ENCODE assay signal across 22 mouse cellular contexts in the genomic region with DNA sequence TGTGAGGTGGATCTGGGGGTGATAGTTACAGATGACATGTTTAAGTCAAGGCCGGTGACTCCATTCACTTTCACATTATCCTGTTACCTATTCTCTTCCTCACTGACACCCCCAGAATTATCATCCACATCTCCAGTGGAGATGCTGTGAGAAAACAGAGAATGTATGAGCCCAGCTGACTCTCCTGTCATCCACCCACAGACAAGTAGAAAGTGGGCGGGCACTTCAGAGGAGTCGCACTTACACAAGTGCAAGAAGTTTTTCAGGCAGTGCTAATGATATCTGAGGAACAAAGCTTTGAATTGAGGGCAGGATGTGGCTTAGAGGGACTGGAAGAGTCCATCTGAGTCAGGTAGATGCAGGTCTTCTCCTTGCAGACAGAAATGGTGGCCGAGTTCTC.
DNase-seq lines count a peak whose midpoint lies in the region; TF ChIP-seq lines count a peak whose summit lies in the region.
"Had no signal": no experiment of that assay in that cellular context is flagged by ENCODE, and none has a peak within 500 bp of the region (broad histone marks: within the 10 kb centered on the region; RNA-seq: fewer than 3 reads in every experiment).

No protein-coding gene starts in this region.

- WGBS in heart, adult 2 months = 87% methylated on average over 4 of the region's 4 CpGs

- H3K4me1 ChIP-seq in heart, adult 2 months (ENCODE audit: control insufficient read depth, insufficient read depth, low read length) = no peaks in the 10 kb centered on the region
- H3K4me1 ChIP-seq: embryonic facial prominence, embryonic 13.5 days; heart, embryonic 10.5 days; hindbrain, embryonic 12.5 days had no signal

- no peak overlapping the region for H3K9ac ChIP-seq in heart, adult 2 months (ENCODE audit: low read depth, low read length)
- H3K9ac ChIP-seq: embryonic facial prominence, embryonic 13.5 days; forebrain, embryonic 13.5 days; forebrain, postnatal 0 days; hindbrain, embryonic 12.5 days had no signal

- no peaks in the 10 kb centered on the region for H3K79me2 ChIP-seq in heart, adult 2 months (replicated peaks; ENCODE audit: control insufficient read depth, insufficient read depth, low read length)

- TF ChIP-seq EP300 in heart, adult 2 months (IDR thresholded peaks at IDR 0.05; ENCODE audit: insufficient read depth, low read depth, low read length) = no peak

- DNase-seq in frontal cortex, adult 2 months (ENCODE audit: extremely low spot score in 1 of 2, low spot score in 1 of 2) = peak; percentile 76 to 84
- no peak for DNase-seq in frontal cortex, postnatal 14 days (ENCODE audit: low spot score in 2 of 2)
- peak; percentile 72 to 80 for DNase-seq in right cerebral cortex, adult 2 months (ENCODE audit: low spot score in 2 of 2)
- DNase-seq in right cerebral cortex, postnatal 4 days = no peak
- peak; percentile 51 to 73 for DNase-seq in left cerebral cortex, adult 9 months (ENCODE audit: low spot score in 2 of 2)
- peak; percentile 56 to 77 for DNase-seq in right cerebral cortex, postnatal 36 days (ENCODE audit: low spot score in 2 of 2)
- DNase-seq in spleen, postnatal 36 days (ENCODE audit: low spot score in 2 of 2) = no peak
- no peak for DNase-seq in heart, adult 2 months
- DNase-seq: adrenal gland, postnatal 10 days; cerebellum, adult 18-20 months; cerebellum, adult 9-11 months; cerebellum, postnatal 36 days; forebrain, postnatal 0 days; gastrocnemius, adult 2 months; gastrocnemius, postnatal 25 days; heart, adult 11 months; heart, postnatal 10 days; heart, postnatal 4 days had no signal

- intact Hi-C loops in heart, adult 2 months (cut with DNase I) = no loop called here

- no peak overlapping the region for H3K4me3 ChIP-seq in heart, adult 2 months
- H3K4me3 ChIP-seq: embryonic facial prominence, embryonic 13.5 days; forebrain, embryonic 13.5 days; gastrocnemius, adult 2 months; heart, embryonic 10.5 days; hindbrain, embryonic 12.5 days had no signal

- no peaks in the 10 kb centered on the region for H3K36me3 ChIP-seq in heart, adult 2 months (ENCODE audit: control insufficient read depth, insufficient read depth, low read length)
- H3K36me3 ChIP-seq: embryonic facial prominence, embryonic 13.5 days; heart, embryonic 10.5 days; hindbrain, embryonic 12.5 days had no signal

- TF ChIP-seq POLR2A in heart, adult 2 months (IDR thresholded peaks at IDR 0.05; ENCODE audit: insufficient read depth, low read depth, low read length) = no peak

- no peaks in the 10 kb centered on the region for H3K27me3 ChIP-seq in heart, adult 2 months (ENCODE audit: control insufficient read depth, insufficient read depth, low read length)
- H3K27me3 ChIP-seq: embryonic facial prominence, embryonic 13.5 days; forebrain, embryonic 13.5 days; hindbrain, embryonic 12.5 days had no signal

- H3K27ac ChIP-seq in heart, adult 2 months = no peak overlapping the region
- H3K27ac ChIP-seq: embryonic facial prominence, embryonic 13.5 days; forebrain, embryonic 13.5 days; gastrocnemius, adult 2 months; heart, embryonic 10.5 days; hindbrain, embryonic 12.5 days had no signal

- TF ChIP-seq CTCF in heart, adult 2 months (IDR thresholded peaks at IDR 0.05) = no peak

Comparison
In these comparisons a context has a peak if more than half of its experiments do, and no peak if none do; other contexts are left out.
1. DNase-seq: peak in frontal cortex, adult 2 months (2 of 2), right cerebral cortex, adult 2 months (2 of 2), left cerebral cortex, adult 9 months (2 of 2) and right cerebral cortex, postnatal 36 days (2 of 2); none in frontal cortex, postnatal 14 days (0 of 2), right cerebral cortex, postnatal 4 days (single experiment), spleen, postnatal 36 days (0 of 2) and heart, adult 2 months (0 of 2).